Mouse (Mus musculus): ENCODE measurements around the gene Vmp1.

GRCm38 (mm10) chr11:86580319-86581113 lies 103.1 kb downstream of the Vmp1 start:
- no peak for TF ChIP-seq POLR2A (IDR thresholded peaks at IDR 0.05; ENCODE audit: borderline replicate concordance, extremely low read depth, insufficient read depth, insufficient read length, poor library complexity, severe bottlenecking)
- no peak for TF ChIP-seq CTCF (IDR thresholded peaks at IDR 0.05; ENCODE audit: borderline replicate concordance, extremely low read depth, insufficient read depth, insufficient read length)

All from brain, embryonic 14.5 days (tissue).